Mouse (Mus musculus) skeletal muscle tissue, postnatal 0 days (tissue): ENCODE measurements around the gene Gm4498. TPM values are rescaled to one million over a fixed set of nuclear protein-coding genes. Genes with fewer than 3 reads are reported as not detected.

ENCODE experiments used
- polyA plus RNA-seq: library from polyadenylated mRNA; unstranded; fragments of >200 nt; fragmentation: Nextera tagmentation; extraction: Ambion mirVana; gene quantifications from 2 replicates; pipeline ENCODE4 v1.2.1, GENCODE M21; 2015

Gm4498 gene
- polyA plus RNA-seq = not detected in 2 replicates

GRCm38 (mm10) chr7:20233728-20234127, at the start of gene Gm4498:
Gm4498 (minus strand) TSS chr7:20233828.

GRCm38 (mm10) chr7:20262734-20263133, 29.1 kb upstream of the Gm4498 start, which contains the start of gene Gm5890:
Gm5890 (minus strand) TSS chr7:20262834.

GRCm38 (mm10) chr7:20205507-20205906, 28.1 kb downstream of the Gm4498 start, which contains the start of gene Gm6164:
Gm6164 (minus strand) TSS chr7:20205607.

DNA sequence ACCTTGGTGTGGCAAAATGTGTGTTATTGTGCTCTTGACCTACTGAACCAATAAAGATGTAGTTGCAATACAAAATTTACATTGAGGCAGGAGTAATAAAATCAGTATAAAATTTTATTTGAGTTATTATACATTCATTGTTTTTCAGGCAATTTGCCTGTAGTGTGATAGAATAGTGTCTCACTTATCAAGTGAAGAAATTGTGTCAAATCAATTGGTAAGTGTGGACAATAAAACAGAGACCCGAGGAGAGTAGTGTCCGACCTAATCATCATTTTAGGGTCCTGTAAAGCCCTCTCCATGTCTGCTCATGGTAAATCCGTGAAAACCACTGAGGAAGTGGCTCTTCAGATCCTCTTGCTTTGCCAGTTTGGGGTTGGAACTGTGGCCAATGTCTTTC, 40.2 kb downstream of the Gm4498 start, which contains the start of gene Vmn1r95:
Vmn1r95 (plus strand) TSS at position 301 of the 400 bp plus-strand sequence.

Other genes starting within 250 kb of the Gm4498 start
- not detected in 2 replicates for gene Nlrp9b, start 242.4 kb downstream of the Gm4498 start, polyA plus RNA-seq
- gene Vmn1r91, start 134.1 kb downstream of the Gm4498 start, polyA plus RNA-seq = not detected in 2 replicates
- gene Gm16442, start 111.2 kb downstream of the Gm4498 start, polyA plus RNA-seq = not detected in 2 replicates
- not detected in 2 replicates for gene Vmn1r93, start 94.7 kb downstream of the Gm4498 start, polyA plus RNA-seq
- gene Vmn1r94, start 65.5 kb downstream of the Gm4498 start, polyA plus RNA-seq = not detected in 2 replicates
- not detected in 2 replicates for gene Vmn1r95, start 40.1 kb downstream of the Gm4498 start, polyA plus RNA-seq
- gene Gm6164, start 28.2 kb downstream of the Gm4498 start, polyA plus RNA-seq = not detected in 2 replicates
- gene Gm5890, start 29.0 kb upstream of the Gm4498 start, polyA plus RNA-seq = not detected in 2 replicates
- not detected in 2 replicates for gene Gm4133, start 100.2 kb upstream of the Gm4498 start, polyA plus RNA-seq
- not detected in 2 replicates for gene Gm5728, start 141.6 kb upstream of the Gm4498 start, polyA plus RNA-seq
- not detected in 2 replicates for gene Vmn1r100, start 184.1 kb upstream of the Gm4498 start, polyA plus RNA-seq
- gene Vmn1r101, start 208.8 kb upstream of the Gm4498 start, polyA plus RNA-seq = not detected in 2 replicates
- not detected in 2 replicates for gene Gm10670, start 241.1 kb upstream of the Gm4498 start, polyA plus RNA-seq